Mouse (Mus musculus) right cerebral cortex, adult 2 months (tissue): ENCODE results near the gene S100pbp.

Experiments
- DNase-seq, 2 experiments: peaks; one replicate each; pipeline ENCODE4 v3.0.0; 2021 to 2022; ENCODE audit warnings: low spot score in 2 of 2

The S100pbp gene

GRCm38 (mm10) chr4:129151276-129151811 lies 38.2 kb downstream of the S100pbp start:
- DNase-seq, result no peak

GRCm38 (mm10) chr4:129149321-129149720 lies 40.2 kb downstream of the S100pbp start:
- DNase-seq, result no peak

- DNase-seq, result no peak
Observed at GRCm38 (mm10) chr4:129147552-129148103, 41.9 kb downstream of the S100pbp start.

GRCm38 (mm10) chr4:129146392-129146791 lies 43.1 kb downstream of the S100pbp start:
- no peak for DNase-seq

- DNase-seq, result no peak
Observed at GRCm38 (mm10) chr4:129145943-129146342, 43.6 kb downstream of the S100pbp start.

GRCm38 (mm10) chr4:129145411-129145810 lies 44.1 kb downstream of the S100pbp start:
- DNase-seq, result no peak

- peak; percentile 89 to 90 for DNase-seq
Observed at GRCm38 (mm10) chr4:129144401-129145367, 44.8 kb downstream of the S100pbp start.

- DNase-seq, result no peak
Observed at GRCm38 (mm10) chr4:129143509-129143908, 46.0 kb downstream of the S100pbp start.

- DNase-seq, result no peak
Observed at GRCm38 (mm10) chr4:129142439-129143045, 47.0 kb downstream of the S100pbp start.

GRCm38 (mm10) chr4:129141560-129142438 lies 47.7 kb downstream of the S100pbp start:
- no peak for DNase-seq

- no peak for DNase-seq
Observed at GRCm38 (mm10) chr4:129140808-129141207, 48.7 kb downstream of the S100pbp start.

GRCm38 (mm10) chr4:129139642-129140041 lies 49.9 kb downstream of the S100pbp start:
- no peak for DNase-seq

GRCm38 (mm10) chr4:129137392-129138321 lies 51.9 kb downstream of the S100pbp start:
- DNase-seq, result no peak

GRCm38 (mm10) chr4:129136579-129137391 lies 52.7 kb downstream of the S100pbp start, which contains the start of gene Fndc5:
Gene Fndc5 (plus strand): TSS chr4:129136999.
- no peak for DNase-seq

GRCm38 (mm10) chr4:129136189-129136578 lies 53.3 kb downstream of the S100pbp start:
- no peak for DNase-seq

GRCm38 (mm10) chr4:129135637-129136036 lies 53.9 kb downstream of the S100pbp start:
- no peak for DNase-seq

GRCm38 (mm10) chr4:129134799-129135585 lies 54.5 kb downstream of the S100pbp start:
- peak; percentile 76 to 78 for DNase-seq

- DNase-seq, result no peak
Observed at GRCm38 (mm10) chr4:129130755-129131303, 58.7 kb downstream of the S100pbp start.
